Mouse (Mus musculus): ENCODE measurements around the gene Tram2.

- no peak for TF ChIP-seq POLR2A (IDR thresholded peaks at IDR 0.05; ENCODE audit: borderline replicate concordance, low read depth, low read length)
- TF ChIP-seq CTCF (IDR thresholded peaks at IDR 0.05; ENCODE audit: low read depth, low read length): no peak
Observed at GRCm38 (mm10) chr1:21067536-21068221, 11.3 kb downstream of the Tram2 start.
